Mouse (Mus musculus) kidney, postnatal 25 days (tissue): Measurements from ENCODE around the gene Zfpl1.
"Not testable (repeated sequence)": the region's sequence is repeated elsewhere in the genome, so short reads cannot be mapped to it uniquely, and the experiment has no call there.

Source experiments
- DNase-seq, 2 experiments: peaks; one replicate each; pipeline ENCODE4 v3.0.0; 2021; ENCODE audit warnings: mixed read lengths in 2 of 2

The Zfpl1 gene

DNA sequence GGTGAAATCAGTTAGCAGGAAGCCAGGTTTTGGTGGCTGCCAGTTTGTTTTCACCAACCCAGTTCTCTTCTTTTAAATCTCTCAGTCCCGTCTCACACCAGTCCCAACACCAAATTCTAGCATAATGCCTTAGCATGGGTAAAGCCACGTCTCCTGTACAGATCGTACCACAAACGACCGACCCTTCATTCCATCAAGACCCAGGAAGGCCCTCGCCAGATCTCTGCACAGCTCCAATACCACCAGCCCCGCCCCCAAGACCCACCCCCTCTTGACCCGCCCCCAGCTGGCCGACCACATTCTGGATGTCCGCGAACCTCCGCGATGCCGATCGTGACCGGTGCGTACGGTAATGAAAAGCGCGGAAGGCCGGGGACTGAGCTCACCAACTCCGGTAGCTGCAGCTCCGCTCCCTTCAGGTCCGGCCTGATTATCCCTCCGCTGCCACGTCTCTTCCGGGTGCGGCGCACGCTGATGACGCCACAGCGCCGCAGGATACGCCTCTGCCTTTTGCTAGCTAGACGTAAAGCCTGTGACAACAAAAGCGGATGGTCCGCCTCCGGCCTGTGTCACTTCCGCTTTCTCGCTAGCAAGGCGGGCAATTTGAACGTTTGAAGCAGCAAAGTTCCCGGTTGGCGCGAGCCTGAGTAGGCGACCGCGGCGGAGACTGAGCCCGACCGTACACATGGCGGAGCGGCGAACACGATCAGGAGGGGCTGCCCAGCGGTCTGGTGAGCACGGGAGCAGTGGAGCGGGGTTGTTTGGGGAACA lies at the start of gene Zfpl1, which contains the start of gene Cdca5:
Zfpl1 (minus strand) TSS at position 479 of the 771 bp plus-strand sequence.
Cdca5 (plus strand) TSS at position 506 of the 771 bp plus-strand sequence.
- DNase-seq: peak; percentile 97 to 99

DNA sequence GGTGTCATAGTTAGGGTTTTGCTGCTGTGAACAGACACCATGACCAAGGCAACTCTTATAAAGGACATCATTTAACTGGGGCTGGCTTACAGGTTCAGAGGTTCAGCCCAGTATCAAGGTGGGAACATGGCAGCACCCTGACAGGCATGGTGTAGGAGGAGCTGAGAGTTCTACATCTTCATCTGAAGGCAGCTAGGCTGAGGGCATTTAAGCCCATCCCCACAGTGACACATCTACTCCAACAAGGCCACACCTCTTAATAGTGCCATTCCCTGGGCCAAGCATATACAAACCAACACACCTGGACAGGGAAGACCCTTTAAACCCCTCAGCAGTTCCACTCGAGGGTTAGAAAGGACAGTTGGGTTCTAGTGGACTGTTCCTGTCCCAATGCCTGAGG lies 48.4 kb upstream of the Zfpl1 start:
- DNase-seq: not testable (repeated sequence)

DNA sequence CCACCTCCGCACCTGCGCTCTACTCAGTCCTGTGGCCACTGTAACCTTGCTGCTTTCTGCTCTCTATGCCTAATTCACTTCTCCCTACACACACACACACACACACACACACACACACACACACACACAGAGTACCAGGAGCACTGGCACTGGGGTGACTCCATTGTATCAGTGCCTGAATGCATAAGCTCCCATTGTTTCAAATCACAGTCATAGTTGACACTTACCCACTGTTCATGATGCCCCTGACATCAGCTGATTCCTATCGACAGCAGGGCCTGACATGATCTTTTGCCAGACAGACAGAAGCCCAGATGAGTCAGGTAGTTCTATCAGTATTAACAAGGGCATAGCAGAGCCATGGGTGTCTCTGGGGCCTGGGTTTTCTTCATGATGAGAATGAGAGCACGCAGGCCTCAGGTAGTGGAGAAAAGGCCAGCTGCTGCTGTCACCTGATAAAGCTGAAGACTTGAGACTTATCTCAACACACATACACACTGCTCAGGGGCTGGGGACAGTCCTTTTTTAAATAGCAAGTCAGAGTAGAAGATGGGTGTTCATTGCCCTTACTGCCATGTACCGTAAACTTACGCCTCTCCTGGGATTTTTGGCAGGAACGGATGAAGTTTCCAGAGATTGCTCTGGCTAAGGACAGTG lies 47.5 kb upstream of the Zfpl1 start:
- no peak for DNase-seq

DNA sequence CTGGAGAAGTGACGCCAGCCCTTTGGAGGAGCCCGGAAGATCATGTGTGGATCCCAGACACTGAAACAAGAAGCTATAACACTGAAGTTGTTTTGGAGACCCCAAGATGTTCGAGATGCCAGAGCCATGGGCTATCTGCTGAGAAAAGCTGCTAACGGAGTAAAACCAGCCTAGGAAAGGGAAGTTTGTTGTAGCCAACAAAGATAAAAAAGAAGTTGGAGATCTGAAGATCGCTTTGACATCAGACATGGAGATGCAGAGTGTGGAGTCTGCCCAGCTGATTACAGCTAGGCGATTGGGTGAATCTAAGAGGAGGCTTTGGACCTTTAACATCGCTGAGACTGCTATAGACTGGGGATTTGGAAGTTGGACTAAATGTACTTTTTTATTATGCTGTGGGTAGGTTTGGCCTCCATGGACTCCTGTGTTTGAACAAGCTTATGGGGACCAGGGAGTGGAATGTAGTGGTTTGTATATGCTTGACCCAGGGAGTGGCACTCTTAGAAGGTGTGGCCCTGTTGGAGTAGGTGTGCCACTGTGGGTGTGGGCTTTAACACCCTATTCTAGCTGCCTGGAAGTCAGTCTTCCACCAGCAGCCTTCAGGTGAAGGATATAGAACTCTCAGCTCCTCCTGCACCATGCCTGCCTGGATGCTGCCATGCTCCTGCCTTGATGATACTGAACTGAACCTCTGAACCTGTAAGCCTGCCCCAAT lies 45.8 kb upstream of the Zfpl1 start:
- DNase-seq: not testable (repeated sequence)

DNA sequence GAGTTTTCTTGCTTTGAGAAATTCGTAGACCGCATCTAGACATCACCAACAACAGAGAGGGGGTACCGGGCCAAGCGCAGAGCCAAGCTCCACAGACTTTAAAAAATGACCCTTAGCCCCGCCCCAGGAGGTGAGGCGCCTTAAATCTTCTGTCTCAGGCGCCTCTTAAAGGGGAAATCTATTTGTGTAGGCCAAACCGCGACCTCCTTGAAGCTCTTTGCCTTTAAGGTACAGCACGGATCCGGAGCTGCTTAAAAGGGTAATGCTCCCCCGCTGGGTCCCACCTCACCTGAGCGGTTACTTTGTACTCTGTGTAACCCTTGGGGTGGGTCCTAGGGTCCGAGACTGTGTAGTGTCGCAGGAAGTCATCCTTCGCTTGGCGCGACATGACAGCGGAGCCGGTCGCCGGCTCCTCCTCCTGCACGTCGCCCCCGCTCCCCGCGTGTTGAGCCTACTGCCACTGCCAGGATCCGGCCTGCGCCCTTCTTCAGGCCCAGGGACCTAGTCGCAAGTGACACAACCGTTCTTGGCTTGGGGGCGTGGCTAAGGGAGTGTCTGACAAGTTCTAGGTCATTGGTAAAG lies 43.1 kb upstream of the Zfpl1 start, which contains the start of gene Snx15:
Snx15 (minus strand) TSS at position 545 of the 582 bp plus-strand sequence.
- peak; percentile 99 for DNase-seq

DNA sequence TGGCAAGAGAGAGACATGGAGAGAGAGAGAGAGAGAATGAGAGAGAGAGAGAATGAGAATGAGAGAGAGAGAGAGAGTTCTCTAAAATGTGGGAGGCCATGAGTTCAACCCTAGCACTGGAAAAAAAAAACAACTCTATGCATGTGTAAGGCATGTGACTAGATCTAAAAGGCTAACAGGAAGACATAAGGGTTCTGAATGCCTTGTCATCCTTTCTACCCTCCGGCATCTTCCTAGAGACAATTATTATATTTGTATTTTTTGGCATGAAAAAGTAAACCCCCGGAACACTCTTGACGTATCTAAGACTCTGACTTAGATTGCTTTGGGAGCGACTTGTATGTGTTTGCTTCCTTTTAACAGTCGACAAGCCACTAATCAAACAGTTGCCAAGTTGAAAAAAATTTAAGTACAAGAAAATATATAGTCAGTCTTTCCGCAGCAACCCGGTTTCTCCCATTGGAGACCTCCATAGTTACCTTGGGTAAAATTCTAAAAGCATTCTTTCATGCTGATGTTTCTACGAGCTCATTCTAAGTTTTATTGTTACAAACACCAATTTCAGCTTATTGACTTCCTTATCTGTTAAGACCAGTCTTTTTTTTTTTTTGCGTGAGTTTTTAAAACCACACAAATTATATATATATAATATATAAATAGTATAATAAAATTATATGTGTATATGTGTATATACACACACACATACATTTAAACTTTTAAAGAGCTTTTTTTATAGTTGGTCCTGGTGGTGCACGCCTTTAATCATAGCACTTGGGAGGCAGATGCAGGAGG lies 42.2 kb upstream of the Zfpl1 start:
- DNase-seq: no peak

DNA sequence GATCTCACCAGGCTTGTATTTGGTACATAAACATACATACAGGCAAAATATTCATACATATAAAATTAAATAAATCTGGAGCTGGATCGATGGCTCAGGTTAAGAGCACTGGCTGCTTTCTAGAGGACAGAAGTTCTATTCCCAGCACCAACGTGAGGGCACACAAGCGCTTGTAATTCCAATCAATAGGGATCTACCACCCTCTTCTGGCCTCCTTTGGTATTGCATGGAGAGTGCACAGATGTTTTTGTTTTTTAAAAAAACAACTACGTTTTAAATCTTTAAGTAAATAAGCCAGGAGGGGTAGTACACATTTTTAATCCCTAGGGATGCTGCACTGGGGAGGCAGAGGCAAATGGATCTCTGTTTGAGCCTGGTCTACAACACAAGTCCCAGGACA lies 41.5 kb upstream of the Zfpl1 start:
- peak in 1 of 2 experiments; percentile 84 for DNase-seq

DNA sequence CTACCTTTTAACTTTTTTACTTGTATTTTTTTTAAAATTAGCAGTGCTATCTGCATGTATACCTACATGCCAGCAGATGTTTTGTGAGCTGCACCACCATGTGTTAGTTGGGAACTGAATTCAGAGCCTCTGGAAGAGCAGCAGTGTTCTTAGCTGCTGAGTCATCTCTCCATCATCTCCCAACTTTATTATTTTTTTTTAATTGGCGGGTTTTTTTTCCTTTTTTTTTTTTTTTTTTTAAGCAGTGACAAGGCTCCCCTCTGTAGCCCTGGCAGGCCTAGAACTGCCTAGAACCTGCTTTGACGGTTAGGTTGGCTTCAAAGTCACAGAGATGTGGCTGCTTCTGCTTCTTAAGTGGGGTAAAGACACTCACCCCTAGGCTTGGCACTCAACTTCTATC lies 40.1 kb upstream of the Zfpl1 start:
- no peak for DNase-seq

DNA sequence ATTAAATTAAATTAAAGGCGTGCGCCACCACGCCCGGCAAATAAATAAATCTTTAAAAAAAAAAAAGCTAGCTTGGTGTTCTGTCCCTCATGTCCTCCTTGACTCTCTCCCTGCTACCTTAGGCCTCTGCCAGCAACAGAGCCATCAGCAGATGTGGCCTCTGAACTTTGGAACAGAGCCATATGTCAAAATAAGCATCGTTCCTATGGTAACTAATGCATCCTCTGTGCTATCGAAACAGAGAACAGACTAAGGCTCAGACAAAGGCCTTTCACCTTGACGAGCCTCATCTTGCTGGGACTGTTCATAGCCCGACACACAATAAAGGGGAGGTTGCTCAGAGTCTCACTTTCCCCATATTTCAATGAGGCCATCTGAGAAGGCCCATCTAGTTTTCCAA lies 38.6 kb upstream of the Zfpl1 start:
- DNase-seq: no peak

DNA sequence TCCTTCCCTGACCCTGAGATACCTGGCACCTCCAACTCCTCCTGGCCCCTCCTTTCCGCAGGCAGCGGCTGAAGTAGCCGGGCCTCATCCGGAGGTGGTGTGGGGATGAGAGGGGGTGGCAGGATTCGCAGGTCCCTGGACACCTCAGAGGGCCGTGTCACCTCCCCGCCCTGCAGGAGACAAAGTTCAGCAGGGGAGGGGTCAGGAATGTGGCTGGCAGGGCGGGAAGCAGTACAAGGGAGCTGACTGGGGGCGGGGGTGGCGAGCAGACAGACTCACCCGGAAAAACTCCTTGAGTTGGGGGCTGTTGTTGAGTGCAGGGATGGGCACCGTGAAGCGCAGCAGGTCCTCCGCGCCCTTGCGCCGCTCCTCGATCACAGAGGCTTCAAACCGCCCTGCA lies 37.0 kb upstream of the Zfpl1 start:
- peak in 1 of 2 experiments; percentile 54 for DNase-seq

DNA sequence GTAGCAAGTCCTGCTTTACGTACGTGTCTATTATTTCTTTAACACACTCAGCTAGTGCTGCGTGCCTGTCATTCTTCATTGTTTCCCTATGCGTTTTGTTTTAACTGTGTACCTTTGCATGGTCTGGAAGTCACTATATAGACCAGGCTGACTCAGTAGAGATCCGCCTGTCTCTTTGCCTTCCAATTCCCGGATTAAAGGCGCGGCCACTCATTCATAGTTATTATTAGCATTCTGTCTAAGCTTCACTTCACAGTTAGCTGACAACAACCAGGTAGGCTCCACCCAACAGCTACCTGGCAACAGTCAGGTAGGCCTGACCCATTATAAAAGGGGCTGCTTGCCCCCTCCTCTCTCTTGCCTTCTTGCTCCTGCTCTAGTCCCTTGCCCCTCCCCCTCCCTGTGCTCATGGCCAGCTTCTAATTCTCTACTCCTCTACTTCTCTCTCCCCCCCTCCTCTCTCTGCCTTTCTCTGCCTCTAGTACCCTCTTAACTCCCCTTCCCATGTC lies 34.0 kb upstream of the Zfpl1 start:
- no peak for DNase-seq

DNA sequence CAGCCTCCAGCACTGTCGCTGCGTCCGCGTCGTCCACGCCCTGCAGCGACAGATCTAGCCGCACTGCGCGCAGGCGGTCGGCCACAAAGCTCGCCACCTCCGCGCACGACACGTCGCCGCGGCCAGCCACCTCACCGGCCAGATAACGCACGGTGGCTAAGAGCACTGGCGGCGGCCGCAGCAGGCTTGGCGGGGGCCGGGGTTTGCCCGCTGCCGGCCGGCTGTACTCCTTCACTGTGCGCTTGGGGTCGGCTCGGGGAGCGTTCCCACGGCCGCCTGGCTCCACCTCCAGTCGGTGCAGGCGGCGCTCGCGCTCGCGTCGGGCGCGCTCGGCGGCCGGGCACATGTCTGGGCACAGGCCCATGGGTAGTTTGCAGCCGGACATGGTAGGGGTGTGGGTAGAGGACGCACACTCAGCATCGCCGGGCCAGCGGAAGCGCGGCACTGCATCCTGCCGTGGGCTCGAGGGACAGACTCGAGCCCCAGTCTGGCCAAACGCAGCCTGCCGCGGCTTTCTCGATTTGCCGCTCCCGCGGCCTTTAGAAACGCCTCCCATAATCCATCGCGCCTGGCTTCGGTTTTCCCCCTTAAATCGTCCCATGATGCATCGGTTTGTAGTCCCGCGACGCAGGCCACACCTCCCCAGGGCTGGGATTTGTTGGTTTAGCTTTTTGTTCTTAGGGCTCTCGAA lies 33.4 kb upstream of the Zfpl1 start, which contains the start of gene Sac3d1:
Sac3d1 (minus strand) TSS at position 665 of the 691 bp plus-strand sequence.
- peak; percentile 93 to 94 for DNase-seq

DNA sequence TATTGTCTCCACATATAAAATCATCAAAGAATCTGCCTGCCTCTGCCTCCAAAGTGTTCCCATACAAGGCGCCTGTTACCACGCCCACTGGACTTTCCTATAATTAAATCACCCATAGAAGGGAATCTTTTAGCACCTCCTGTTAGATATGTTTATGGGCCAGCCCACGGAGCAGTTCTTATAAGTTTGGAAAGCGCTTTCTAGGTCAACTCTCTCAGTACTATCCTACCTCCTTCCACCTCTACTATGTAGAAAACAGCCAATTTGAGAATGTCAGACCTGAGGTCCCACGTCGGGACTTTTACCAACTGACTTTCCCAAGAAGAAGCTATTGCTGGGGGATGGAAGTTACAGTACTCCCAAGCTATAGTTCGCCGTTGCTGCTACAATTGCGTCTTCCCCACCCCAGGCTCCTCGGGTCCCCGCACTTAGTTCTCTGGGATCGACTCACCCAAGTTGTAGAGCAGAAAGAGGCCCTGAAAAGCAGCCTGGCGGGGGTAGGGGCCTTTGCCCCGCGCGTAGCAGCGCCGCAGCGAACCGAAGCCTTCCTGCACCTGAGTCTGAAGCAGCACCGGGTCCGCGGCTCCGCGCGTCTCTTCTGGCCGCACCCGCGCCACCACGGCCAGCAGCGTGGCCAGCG lies 32.7 kb upstream of the Zfpl1 start:
- DNase-seq: no peak

DNA sequence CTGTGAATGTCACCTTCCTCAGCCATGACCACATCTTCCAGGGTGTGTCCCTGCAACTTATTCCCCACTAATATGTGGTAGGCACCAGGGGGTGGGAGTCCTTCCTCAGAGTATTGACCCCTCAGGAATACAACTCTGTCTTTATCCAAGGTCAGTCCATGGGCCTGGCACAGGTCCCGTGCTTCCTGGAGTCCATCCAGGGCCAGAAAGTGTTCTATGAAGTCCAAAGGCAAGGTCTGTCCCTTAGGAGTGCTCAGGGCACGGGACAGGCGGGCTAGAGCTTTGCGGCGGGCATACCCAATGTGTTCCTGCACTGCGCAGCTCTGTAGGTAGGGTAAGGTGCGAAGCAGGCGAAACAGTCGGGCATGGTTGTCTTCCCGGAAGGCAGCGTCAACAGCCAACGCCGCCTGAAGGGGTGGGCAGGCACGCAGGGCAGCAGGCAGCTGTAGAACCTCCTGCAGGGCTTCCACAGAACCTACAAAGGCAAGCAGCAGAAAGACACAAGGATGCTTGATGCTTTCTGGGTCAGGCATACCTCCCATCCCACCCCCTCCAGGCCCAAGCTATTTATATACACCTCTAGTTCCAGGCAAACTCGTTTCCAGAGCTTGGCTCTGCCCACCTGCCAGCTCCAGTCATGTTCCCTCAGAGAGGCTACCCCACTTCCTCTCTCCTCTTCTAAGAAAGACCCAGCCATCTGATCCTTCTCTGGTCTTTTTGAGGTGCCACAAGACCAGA lies 31.5 kb upstream of the Zfpl1 start:
- DNase-seq: peak; percentile 39 to 69

DNA sequence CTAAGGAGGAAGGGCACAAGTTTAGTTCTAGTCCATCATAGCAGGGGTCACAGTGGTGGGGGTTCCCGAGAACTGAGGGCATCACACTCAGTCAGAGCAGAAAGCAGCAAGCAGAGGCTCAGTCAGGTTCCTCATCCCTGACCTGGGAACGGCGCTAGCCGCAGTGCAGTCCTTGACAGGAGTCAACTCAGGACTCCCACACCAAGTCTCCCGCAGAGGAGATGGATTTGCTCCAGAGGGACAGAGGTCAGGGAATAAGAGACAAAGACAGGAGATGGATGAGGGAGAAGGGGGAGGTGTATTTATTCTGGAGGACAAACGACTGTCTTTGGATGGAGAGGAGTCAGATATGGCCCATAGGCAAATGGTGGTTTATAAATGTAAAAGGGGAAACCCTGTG lies 28.4 kb upstream of the Zfpl1 start:
- DNase-seq: peak; percentile 19 to 74

DNA sequence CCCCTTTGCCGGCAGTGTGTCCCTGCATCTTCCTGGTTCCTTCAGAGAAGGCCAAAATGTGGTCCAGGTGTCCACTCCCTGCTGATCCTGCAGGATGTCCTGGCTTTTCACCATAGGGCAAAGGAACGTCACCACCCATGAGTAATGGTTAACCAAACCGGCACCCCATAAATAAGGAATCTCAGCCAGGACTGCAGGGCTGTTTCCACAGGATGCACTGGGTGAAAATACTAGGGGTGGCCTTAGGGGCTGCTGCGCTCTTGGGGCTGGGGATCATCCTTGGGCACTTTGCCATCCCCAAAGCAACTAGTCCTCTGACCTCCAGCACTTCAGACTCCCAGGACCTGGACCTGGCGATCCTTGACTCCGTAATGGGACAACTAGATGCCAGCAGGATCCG lies 20.8 kb upstream of the Zfpl1 start, which contains the start of gene Naaladl1:
Naaladl1 (plus strand) TSS at position 197 of the 400 bp plus-strand sequence.
- peak; percentile 13 to 44 for DNase-seq

DNA sequence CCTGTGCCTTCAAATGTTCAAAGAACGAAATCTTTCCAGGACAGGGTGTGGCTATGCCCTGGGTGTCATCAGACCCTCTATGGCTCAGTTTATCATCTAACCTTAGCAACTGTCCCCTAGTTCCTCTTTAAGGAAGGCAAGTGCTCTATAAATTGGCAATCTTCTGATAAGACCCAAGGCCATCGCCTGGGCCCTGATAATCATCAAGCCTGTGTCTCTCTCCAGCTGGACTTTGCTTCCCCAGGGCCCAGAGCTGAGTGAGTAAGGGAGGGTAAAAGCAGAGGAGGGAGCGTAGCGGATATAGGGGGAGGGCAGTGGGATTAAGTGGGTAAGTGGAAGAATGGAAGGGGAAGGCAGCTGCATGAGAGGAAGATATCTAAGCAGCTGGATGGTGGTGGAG lies 19.7 kb upstream of the Zfpl1 start:
- no peak for DNase-seq

DNA sequence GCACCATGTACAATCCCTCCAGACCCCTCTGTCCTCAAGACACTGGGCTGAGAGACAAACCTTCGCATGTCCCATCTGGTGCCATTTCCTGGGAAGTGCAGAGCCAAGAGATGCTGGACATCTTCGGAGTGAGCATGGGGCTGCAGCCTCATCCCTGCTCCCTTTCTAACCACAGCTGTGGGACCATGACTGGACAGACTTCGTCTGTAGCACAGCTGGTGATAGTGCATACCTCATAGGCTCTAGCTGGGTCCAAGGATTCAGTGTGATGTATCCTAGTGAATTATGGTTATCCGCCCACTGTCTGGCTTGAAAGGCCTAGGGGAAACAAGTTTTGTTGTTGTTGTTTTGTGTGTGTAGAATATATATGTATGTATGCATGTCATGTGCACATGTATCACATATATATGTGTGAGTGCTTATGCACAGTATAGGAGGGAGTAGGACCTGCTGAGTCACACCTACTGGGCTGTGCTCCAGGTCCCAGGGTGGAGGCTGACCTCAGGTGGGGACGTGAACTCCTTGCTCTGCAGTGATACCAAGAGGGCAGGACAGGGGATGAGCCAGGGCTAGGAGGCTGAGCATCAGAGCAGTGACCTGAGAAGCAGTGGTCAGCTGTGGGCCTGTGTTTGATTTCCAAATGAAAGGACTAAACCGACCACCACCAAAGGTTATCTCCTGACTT lies 17.6 kb upstream of the Zfpl1 start:
- no peak for DNase-seq

DNA sequence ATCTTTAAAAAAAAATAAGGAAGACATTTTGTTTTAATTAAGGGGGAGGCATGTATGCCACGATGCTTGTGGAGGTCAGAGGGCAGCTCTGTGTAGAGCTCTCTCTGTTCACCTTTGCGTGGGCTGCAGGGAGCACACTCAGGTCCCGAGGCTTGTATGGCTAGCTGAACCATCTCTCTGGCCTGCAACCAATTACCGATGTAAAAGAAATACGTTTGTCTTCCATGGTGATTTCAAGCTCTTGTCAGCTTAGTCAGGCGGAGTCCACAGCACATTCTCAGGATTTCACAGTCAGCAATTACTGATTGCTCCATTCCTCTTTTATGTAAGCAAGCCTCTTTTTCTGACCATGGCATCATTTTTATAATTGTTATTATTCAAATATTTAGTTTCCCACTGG lies 16.4 kb upstream of the Zfpl1 start:
- no peak for DNase-seq
